ENCODE assay signal across 8 mouse cellular contexts in the genomic region with DNA sequence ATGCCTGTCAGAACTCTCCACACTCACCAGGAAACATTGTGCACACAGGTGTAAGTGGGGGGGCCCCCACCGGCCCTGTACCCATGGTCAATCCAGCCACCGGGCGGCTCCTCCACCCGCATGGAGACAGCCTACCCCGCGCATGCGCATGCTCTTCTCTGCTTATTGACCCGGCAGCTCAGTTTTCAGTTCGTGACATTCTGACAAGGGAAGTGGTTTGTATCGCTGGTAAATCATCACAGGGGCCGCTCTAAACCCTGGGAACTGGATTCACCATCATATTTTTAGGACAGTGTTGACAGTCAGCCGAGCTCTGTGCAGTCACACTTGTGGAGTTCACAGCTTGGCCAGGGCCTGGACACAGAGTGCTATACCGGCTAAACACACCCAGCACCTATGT. TPM values are rescaled to one million over a fixed set of nuclear protein-coding genes. Genes with fewer than 3 reads are reported as not detected.
DNase-seq lines count a peak whose midpoint lies in the region; ATAC-seq and TF ChIP-seq lines count a peak whose summit lies in the region.

No protein-coding gene starts in this region.

- H3K36me3 ChIP-seq in liver, embryonic 15.5 days (replicated peaks): peaks cover 11% of the 10 kb centered on the region; the same call in 1 of the 2 replicates

- WGBS in liver, embryonic 15.5 days (ENCODE audit: insufficient replicate concordance): 5% methylated on average over 13 of the region's 13 CpGs

- intact Hi-C loops in left cerebral cortex, postnatal 14 days (cut with DNase I): no loop called here

- H3K27ac ChIP-seq in liver, embryonic 15.5 days (replicated peaks): peak overlapping the region; percentile 64
- no peak overlapping the region for H3K27ac ChIP-seq in layer of hippocampus, adult 2 months

- H3K4me1 ChIP-seq in liver, embryonic 15.5 days (replicated peaks): peaks cover 56% of the 10 kb centered on the region

- DNase-seq in cerebellum, adult 11 months: peak; percentile 52
- no peak for DNase-seq in cerebellum, postnatal 10 days
- DNase-seq in spleen, adult 12 weeks (ENCODE audit: low spot score): peak; percentile 61
- no peak for DNase-seq in left cerebral cortex, postnatal 14 days (ENCODE audit: low spot score in 2 of 2)
- no peak for DNase-seq in layer of hippocampus, adult 2 months (ENCODE audit: low spot score in 2 of 2)

- peak overlapping the region; percentile 20 for H3K4me3 ChIP-seq in liver, embryonic 15.5 days (replicated peaks)
- H3K4me3 ChIP-seq in layer of hippocampus, adult 2 months: no peak overlapping the region

- H3K9me3 ChIP-seq in liver, embryonic 15.5 days (replicated peaks): 0 out of 2 replicates have a peak, but pooled peaks cover 4% of the 10 kb centered on the region

- H3K4me2 ChIP-seq in liver, embryonic 15.5 days: peak overlapping the region; percentile 54

- H3K9ac ChIP-seq in liver, embryonic 15.5 days: peak overlapping the region; percentile 17; the same call in 1 of the 2 replicates

- TF ChIP-seq CTCF in layer of hippocampus, adult 2 months (conservative IDR thresholded peaks at IDR 0.05): no peak

- H3K27me3 ChIP-seq in liver, embryonic 15.5 days: no peaks in the 10 kb centered on the region

- ATAC-seq in erythroid progenitor cell, adult 5-6 weeks (replicated peaks; ENCODE audit: low FRiP score, poor library complexity, severe bottlenecking): peak; percentile 68
- ATAC-seq in inflammation-experienced regulatory T-cells, adult 6 months: peak; percentile 87
- ATAC-seq in liver, embryonic 15.5 days (ENCODE audit: insufficient read depth): peak; percentile 39

RNA-seq across cellular contexts. Expression of a gene that starts 36.0 kb away (rescaled TPM):
- 5.9 and 10.1 TPM in 2 replicates for total RNA-seq in erythroid progenitor cell, adult 5-6 weeks (2015; ENCODE audit: low replicate concordance)
- total RNA-seq in erythroid progenitor cell, adult 5-6 weeks (2017; ENCODE audit: low replicate concordance): 7.0 and 10.3 TPM in 2 replicates
- 10 to 100 TPM; 25.2 to 40.4 (median 33.7) TPM for polyA plus RNA-seq in inflammation-experienced regulatory T-cells, adult 6 months (2017; shearing (Covaris generic))
- polyA plus RNA-seq in liver, embryonic 15.5 days (2015; fragmentation: Nextera tagmentation; extraction: Ambion mirVana): 20.6 and 22.5 TPM in 2 replicates
- 10 to 100 TPM; 14.6 to 19.9 TPM for total RNA-seq in left cerebral cortex, postnatal 14 days (2021)
- total RNA-seq in layer of hippocampus, adult 2 months (2021): 10 to 100 TPM; 11.6 to 13.8 TPM

RNA-seq across cellular contexts. Expression of a gene that starts 43.7 kb away (rescaled TPM):
- total RNA-seq in erythroid progenitor cell, adult 5-6 weeks (2015; ENCODE audit: low replicate concordance): 0.72 and 0.84 TPM in 2 replicates
- total RNA-seq in erythroid progenitor cell, adult 5-6 weeks (2017; ENCODE audit: low replicate concordance): 0.51 and 1.4 TPM in 2 replicates
- 1 to 10 TPM; 1.7 to 2.6 (median 2.1) TPM for polyA plus RNA-seq in inflammation-experienced regulatory T-cells, adult 6 months (2017; shearing (Covaris generic))
- 1.5 and 1.9 TPM in 2 replicates for polyA plus RNA-seq in liver, embryonic 15.5 days (2015; fragmentation: Nextera tagmentation; extraction: Ambion mirVana)
- total RNA-seq in left cerebral cortex, postnatal 14 days (2021): 1 to 10 TPM; 5.3 to 6.5 TPM
- total RNA-seq in layer of hippocampus, adult 2 months (2021): 1 to 10 TPM; 4.3 to 5.2 TPM

RNA-seq across cellular contexts. Expression of a gene that starts 44.7 kb away (rescaled TPM):
- total RNA-seq in erythroid progenitor cell, adult 5-6 weeks (2015; ENCODE audit: low replicate concordance): 3.2 and 7.5 TPM in 2 replicates
- total RNA-seq in erythroid progenitor cell, adult 5-6 weeks (2017; ENCODE audit: low replicate concordance): 5.3 and 5.4 TPM in 2 replicates
- 10 to 100 TPM; 31.2 to 34.1 (median 31.3) TPM for polyA plus RNA-seq in inflammation-experienced regulatory T-cells, adult 6 months (2017; shearing (Covaris generic))
- 8.2 and 8.7 TPM in 2 replicates for polyA plus RNA-seq in liver, embryonic 15.5 days (2015; fragmentation: Nextera tagmentation; extraction: Ambion mirVana)
- total RNA-seq in left cerebral cortex, postnatal 14 days (2021): 1 to 10 TPM; 2.5 to 2.6 TPM
- total RNA-seq in layer of hippocampus, adult 2 months (2021): 1 to 10 TPM; 1.7 to 2.0 TPM

RNA-seq across cellular contexts. Expression of a gene that starts 51.8 kb away (rescaled TPM):
- total RNA-seq in erythroid progenitor cell, adult 5-6 weeks (2015; ENCODE audit: low replicate concordance): not detected in 2 replicates
- total RNA-seq in erythroid progenitor cell, adult 5-6 weeks (2017; ENCODE audit: low replicate concordance): not detected in 2 replicates
- not detected for polyA plus RNA-seq in inflammation-experienced regulatory T-cells, adult 6 months (2017; shearing (Covaris generic))
- not detected in 2 replicates for polyA plus RNA-seq in liver, embryonic 15.5 days (2015; fragmentation: Nextera tagmentation; extraction: Ambion mirVana)
- total RNA-seq in left cerebral cortex, postnatal 14 days (2021): not detected
- not detected for total RNA-seq in layer of hippocampus, adult 2 months (2021)

RNA-seq across cellular contexts. Expression of a gene that starts 54.8 kb away (rescaled TPM):
- total RNA-seq in erythroid progenitor cell, adult 5-6 weeks (2015; ENCODE audit: low replicate concordance): not detected in 2 replicates
- not detected in 2 replicates for total RNA-seq in erythroid progenitor cell, adult 5-6 weeks (2017; ENCODE audit: low replicate concordance)
- polyA plus RNA-seq in inflammation-experienced regulatory T-cells, adult 6 months (2017; shearing (Covaris generic)): under 1 TPM in 1 of 3 experiments, not detected in 2; 0.47 TPM
- not detected in 2 replicates for polyA plus RNA-seq in liver, embryonic 15.5 days (2015; fragmentation: Nextera tagmentation; extraction: Ambion mirVana)
- total RNA-seq in left cerebral cortex, postnatal 14 days (2021): 10 to 100 TPM; 10.1 to 13.7 TPM
- 1 to 10 TPM; 1.8 to 2.8 TPM for total RNA-seq in layer of hippocampus, adult 2 months (2021)

Comparison
In these comparisons a context has a peak if more than half of its experiments do, and no peak if none do; other contexts are left out.
1. DNase-seq: peak in cerebellum, adult 11 months (single experiment) and spleen, adult 12 weeks (single experiment); none in cerebellum, postnatal 10 days (0 of 2), left cerebral cortex, postnatal 14 days (0 of 2) and layer of hippocampus, adult 2 months (0 of 2).
2. Peak in every context shown above with its lines, with median percentiles within 50 percentile points of each other: ATAC-seq.